Mouse (Mus musculus) forebrain, embryonic 15.5 days (tissue): ENCODE measurements around the gene Panx2. TPM values are rescaled to one million over a fixed set of nuclear protein-coding genes. Genes with fewer than 3 reads are reported as not detected.
A peak's percentile ranks its signal among the peaks of the same experiment; 100 is the strongest.

Source experiments
- ATAC-seq: fragments of 200-750 bp; cut with Nextera tagmentation; replicated peaks from 2 replicates; pipeline ENCODE4 v1.8.0; 2017; ENCODE audit warnings: mild to moderate bottlenecking, moderate TSS enrichment, moderate library complexity
- H3K27ac ChIP-seq: fragments of 300-500 bp; sonication (generic); replicated peaks from 2 replicates; pipeline ENCODE4 v1.5.1; 2015; ENCODE audit warnings: mild to moderate bottlenecking, inconsistent platforms
- H3K27me3 ChIP-seq: fragments of 300-500 bp; sonication (generic); 2 replicates; pipeline ENCODE4 v1.6.1; 2015; ENCODE audit warnings: inconsistent platforms
- H3K36me3 ChIP-seq: fragments of 300-500 bp; sonication (generic); 2 replicates; pipeline ENCODE4 v1.6.1; 2015; ENCODE audit warnings: mild to moderate bottlenecking, inconsistent platforms
- H3K4me1 ChIP-seq: fragments of 300-500 bp; sonication (generic); 2 replicates; pipeline ENCODE4 v1.6.1; 2015; ENCODE audit warnings: inconsistent platforms
- H3K4me2 ChIP-seq: fragments of 300-500 bp; sonication (generic); replicated peaks from 2 replicates; pipeline ENCODE4 v1.6.1; 2015; ENCODE audit warnings: mild to moderate bottlenecking, inconsistent platforms
- H3K4me3 ChIP-seq: fragments of 300-500 bp; sonication (generic); 2 replicates; pipeline ENCODE4 v1.5.1; 2015; ENCODE audit warnings: mild to moderate bottlenecking, inconsistent platforms
- H3K9ac ChIP-seq: fragments of 300-500 bp; sonication (generic); replicated peaks from 2 replicates; pipeline ENCODE4 v1.6.1; 2015; ENCODE audit warnings: mild to moderate bottlenecking, inconsistent platforms
- H3K9me3 ChIP-seq: fragments of 300-500 bp; sonication (generic); 2 replicates; pipeline ENCODE4 v1.6.1; 2016; ENCODE audit warnings: inconsistent platforms
- WGBS: fragments of 180-500 bp; shearing (Covaris S2); methylation state at CpG from one replicate; pipeline ENCODE4 v1.1.7; 2015; ENCODE audit warnings: mixed read lengths; 5-methylcytosine and 5-hydroxymethylcytosine counted together
- polyA plus RNA-seq: library from polyadenylated mRNA; unstranded; fragments of >200 nt; fragmentation: Nextera tagmentation; extraction: Ambion mirVana; gene quantifications from 2 replicates; pipeline ENCODE4 v1.2.1, GENCODE M21; 2015

The Panx2 gene
- polyA plus RNA-seq, 1 experiment from 2014 or later = 4.6 TPM

DNA sequence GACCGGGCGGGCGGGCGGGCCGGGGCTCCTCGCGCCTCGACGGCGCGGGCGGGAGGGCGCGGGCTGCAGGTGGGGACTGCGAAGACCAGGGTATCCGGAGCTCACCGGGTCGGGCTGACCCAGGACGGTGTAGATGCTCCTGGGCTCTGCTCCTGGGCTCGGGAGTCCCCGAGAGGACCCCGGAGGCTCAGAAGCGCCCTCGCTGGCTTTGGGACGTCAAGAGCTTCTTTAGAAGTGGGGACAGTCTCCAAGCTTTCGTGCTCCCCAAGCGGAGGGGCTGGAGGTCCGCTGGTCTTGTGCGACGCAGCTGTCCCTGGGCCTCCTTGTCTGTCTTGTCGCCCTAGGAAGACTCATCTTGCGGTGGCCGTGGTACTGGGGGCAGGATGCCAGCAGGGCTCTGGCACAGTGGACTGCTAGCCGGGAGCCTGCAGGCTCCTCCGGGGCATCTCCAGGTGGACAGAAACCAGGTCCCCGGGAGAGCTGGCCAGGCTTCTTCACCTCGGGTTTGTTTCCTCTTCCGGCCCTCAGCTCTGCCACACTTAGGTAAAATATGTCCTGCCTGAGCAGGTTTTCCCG is 16.7 kb downstream of the Panx2 start:
- peaks cover 5% of the 10 kb centered on the region; the same call in 1 of the 2 replicates for H3K36me3 ChIP-seq
- H3K4me3 ChIP-seq = peak overlapping the region; percentile 66
- H3K27me3 ChIP-seq = no peaks in the 10 kb centered on the region
- peak overlapping the region; percentile 75 for H3K4me2 ChIP-seq
- under 1% methylated on average over 39 of the region's 39 CpGs for WGBS
- H3K9me3 ChIP-seq = no peaks in the 10 kb centered on the region
- H3K9ac ChIP-seq = peak overlapping the region; percentile 76
- ATAC-seq = peak; percentile 25; the same call in 1 of the 2 replicates
- H3K27ac ChIP-seq = peak overlapping the region; percentile 79
- H3K4me1 ChIP-seq = peaks cover 36% of the 10 kb centered on the region

GRCm38 (mm10) chr15:89078208-89078836 is 18.8 kb downstream of the Panx2 start:
- Histone ChIP-seq H3K9me3 (no peaks in the 10 kb centered on the region), H3K4me3 (no peak overlapping the region), H3K27ac (no peak overlapping the region), H3K4me1 (peaks cover 36% of the 10 kb centered on the region), H3K36me3 (peaks cover 13% of the 10 kb centered on the region), H3K9ac (no peak overlapping the region), H3K27me3 (no peaks in the 10 kb centered on the region), H3K4me2 (no peak overlapping the region)
- ATAC-seq = no peak
- WGBS = 78% methylated on average over 9 of the region's 9 CpGs

GRCm38 (mm10) chr15:89083906-89084305 is 24.4 kb downstream of the Panx2 start:
- Histone ChIP-seq H3K9ac (no peak overlapping the region), H3K4me1 (peaks cover 10% of the 10 kb centered on the region), H3K27me3 (no peaks in the 10 kb centered on the region), H3K4me3 (no peak overlapping the region), H3K36me3 (peaks cover 46% of the 10 kb centered on the region), H3K27ac (no peak overlapping the region), H3K9me3 (no peaks in the 10 kb centered on the region), H3K4me2 (no peak overlapping the region)
- no peak for ATAC-seq
- 96% methylated on average over 1 of the region's 1 CpGs for WGBS

- Histone ChIP-seq H3K9me3 (no peaks in the 10 kb centered on the region), H3K36me3 (peaks cover 46% of the 10 kb centered on the region)
- no peak for ATAC-seq
Measured at GRCm38 (mm10) chr15:89084826-89085225, 25.3 kb downstream of the Panx2 start.

GRCm38 (mm10) chr15:89088607-89089247 is 29.2 kb downstream of the Panx2 start, which contains the start of gene Selenoo:
Gene Selenoo, plus strand, starts transcription at chr15:89089084.
- Histone ChIP-seq H3K27ac (peak within 1 kb of the TSS; percentile 78), H3K4me2 (peak within 1 kb of the TSS; percentile 89), H3K4me1 (peaks cover 23% of the 10 kb centered on the region), H3K27me3 (no peaks in the 10 kb centered on the region), H3K9ac (peak within 1 kb of the TSS; percentile 84), H3K4me3 (peak within 1 kb of the TSS; percentile 84), H3K36me3 (peaks cover 40% of the 10 kb centered on the region), H3K9me3 (no peaks in the 10 kb centered on the region)
- peak; percentile 93 for ATAC-seq
- WGBS = 1% methylated on average over 38 of the region's 38 CpGs

More at GRCm38 (mm10) chr15:89084826-89085225, 25.3 kb downstream of the Panx2 start:
- Histone ChIP-seq H3K9ac (no peak overlapping the region), H3K27ac (no peak overlapping the region), H3K4me1 (peaks cover 13% of the 10 kb centered on the region), H3K27me3 (no peaks in the 10 kb centered on the region), H3K4me2 (no peak overlapping the region), H3K4me3 (no peak overlapping the region)
- WGBS = 94% methylated on average over 2 of the region's 2 CpGs

- 3% methylated on average over 68 of the region's 68 CpGs for WGBS
- Histone ChIP-seq H3K27ac (peak overlapping the region; percentile 78), H3K4me1 (peaks cover 23% of the 10 kb centered on the region), H3K9me3 (no peaks in the 10 kb centered on the region), H3K36me3 (peaks cover 40% of the 10 kb centered on the region), H3K9ac (peak overlapping the region; percentile 84), H3K4me3 (peak overlapping the region; percentile 84), H3K4me2 (peak overlapping the region; percentile 89), H3K27me3 (no peaks in the 10 kb centered on the region)
- peak; percentile 63 for ATAC-seq
Measured at GRCm38 (mm10) chr15:89089248-89090051, 29.9 kb downstream of the Panx2 start.

DNA sequence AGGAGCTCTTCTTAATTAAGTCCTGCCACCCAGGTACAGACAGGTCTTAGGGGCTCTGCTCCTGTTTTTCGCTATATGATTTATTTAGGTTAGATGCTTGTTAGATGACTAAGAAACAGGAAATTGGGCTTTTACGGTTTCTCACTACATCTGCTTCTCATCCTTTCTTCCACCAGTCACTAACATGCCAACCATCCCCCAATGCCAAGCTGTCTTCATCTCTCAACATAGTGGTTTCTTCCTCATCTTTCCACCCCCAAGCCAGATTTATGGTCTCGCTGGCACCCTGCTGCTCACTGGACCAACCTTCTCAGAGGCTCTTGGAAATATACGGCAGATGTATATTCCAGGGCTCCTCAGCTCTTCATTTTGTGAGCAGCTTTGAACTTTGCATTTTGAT is 31.1 kb downstream of the Panx2 start:
- 90% methylated on average over 4 of the region's 4 CpGs for WGBS
- no peak for ATAC-seq
- Histone ChIP-seq H3K27me3 (no peaks in the 10 kb centered on the region), H3K4me2 (peak overlapping the region; percentile 89; the same call in 1 of the 2 replicates), H3K9me3 (no peaks in the 10 kb centered on the region), H3K4me3 (peak overlapping the region; percentile 84; the same call in 1 of the 2 replicates), H3K27ac (no peak overlapping the region), H3K4me1 (peaks cover 23% of the 10 kb centered on the region), H3K36me3 (peaks cover 40% of the 10 kb centered on the region), H3K9ac (no peak overlapping the region)

GRCm38 (mm10) chr15:89092181-89092580 is 32.6 kb downstream of the Panx2 start:
- Histone ChIP-seq H3K4me1 (peaks cover 23% of the 10 kb centered on the region), H3K4me3 (no peak overlapping the region)

GRCm38 (mm10) chr15:89097450-89097849 is 37.9 kb downstream of the Panx2 start:
- Histone ChIP-seq H3K9ac (no peak overlapping the region), H3K4me1 (no peaks in the 10 kb centered on the region), H3K4me2 (no peak overlapping the region), H3K9me3 (no peaks in the 10 kb centered on the region), H3K36me3 (peaks cover 99% of the 10 kb centered on the region), H3K27ac (no peak overlapping the region), H3K4me3 (no peak overlapping the region), H3K27me3 (no peaks in the 10 kb centered on the region)
- no peak for ATAC-seq
- 80% methylated on average over 5 of the region's 5 CpGs for WGBS

More at GRCm38 (mm10) chr15:89092181-89092580, 32.6 kb downstream of the Panx2 start:
- WGBS = 76% methylated on average over 5 of the region's 5 CpGs
- Histone ChIP-seq H3K36me3 (peaks cover 46% of the 10 kb centered on the region), H3K9ac (no peak overlapping the region), H3K27ac (no peak overlapping the region), H3K27me3 (no peaks in the 10 kb centered on the region), H3K9me3 (no peaks in the 10 kb centered on the region), H3K4me2 (no peak overlapping the region)
- no peak for ATAC-seq

DNA sequence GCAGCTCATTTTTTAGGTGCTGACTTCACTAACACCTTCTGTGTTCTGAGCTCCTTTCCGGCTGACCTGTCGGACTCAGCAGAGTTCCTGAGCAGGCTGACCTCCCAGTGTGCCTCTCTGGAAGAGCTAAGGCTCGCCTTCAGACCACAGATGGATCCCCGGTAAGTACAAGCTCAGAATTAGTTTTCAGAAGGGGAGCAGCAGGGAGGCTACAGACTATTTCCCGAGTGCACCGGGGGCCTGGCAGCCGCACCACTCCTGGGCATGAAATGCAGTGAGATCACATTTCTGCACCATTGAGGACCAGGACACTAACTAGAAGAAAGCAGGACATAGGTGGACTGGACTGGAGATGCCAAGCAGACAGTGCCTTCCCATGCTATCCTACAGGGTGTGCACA is 39.1 kb downstream of the Panx2 start:
- Histone ChIP-seq H3K27ac (no peak overlapping the region), H3K9ac (no peak overlapping the region), H3K4me1 (no peaks in the 10 kb centered on the region), H3K4me3 (no peak overlapping the region), H3K27me3 (no peaks in the 10 kb centered on the region), H3K36me3 (peaks cover 98% of the 10 kb centered on the region), H3K9me3 (no peaks in the 10 kb centered on the region), H3K4me2 (no peak overlapping the region)
- 88% methylated on average over 7 of the region's 7 CpGs for WGBS
- ATAC-seq = no peak

- ATAC-seq = no peak
- H3K27me3 ChIP-seq = no peaks in the 10 kb centered on the region
- H3K4me3 ChIP-seq = no peak overlapping the region
- WGBS = 91% methylated on average over 12 of the region's 12 CpGs
- H3K36me3 ChIP-seq = peaks cover 98% of the 10 kb centered on the region
- no peaks in the 10 kb centered on the region for H3K4me1 ChIP-seq
- no peak overlapping the region for H3K27ac ChIP-seq
- no peak overlapping the region for H3K4me2 ChIP-seq
- H3K9ac ChIP-seq = no peak overlapping the region
- H3K9me3 ChIP-seq = no peaks in the 10 kb centered on the region
Measured at GRCm38 (mm10) chr15:89100823-89101222, 41.3 kb downstream of the Panx2 start.
